Mouse (Mus musculus) megakaryocyte-erythroid progenitor cell, adult 5 weeks (primary cell): ENCODE measurements around the gene Pou1f1. TPM values are rescaled to one million over a fixed set of nuclear protein-coding genes. Genes with fewer than 3 reads are reported as not detected.

Source experiments
- polyA plus RNA-seq: library from polyadenylated mRNA; stranded (reverse); fragments of >175 nt; gene quantifications from 2 replicates; pipeline ENCODE4 v1.2.3, GENCODE M21; 2012

Gene Pou1f1
- polyA plus RNA-seq: 0.08 and 0.16 TPM in 2 replicates

GRCm38 (mm10) chr16:65520211-65520610 lies at the start of gene Pou1f1:
Gene Pou1f1, plus strand, starts transcription at chr16:65520511.

DNA sequence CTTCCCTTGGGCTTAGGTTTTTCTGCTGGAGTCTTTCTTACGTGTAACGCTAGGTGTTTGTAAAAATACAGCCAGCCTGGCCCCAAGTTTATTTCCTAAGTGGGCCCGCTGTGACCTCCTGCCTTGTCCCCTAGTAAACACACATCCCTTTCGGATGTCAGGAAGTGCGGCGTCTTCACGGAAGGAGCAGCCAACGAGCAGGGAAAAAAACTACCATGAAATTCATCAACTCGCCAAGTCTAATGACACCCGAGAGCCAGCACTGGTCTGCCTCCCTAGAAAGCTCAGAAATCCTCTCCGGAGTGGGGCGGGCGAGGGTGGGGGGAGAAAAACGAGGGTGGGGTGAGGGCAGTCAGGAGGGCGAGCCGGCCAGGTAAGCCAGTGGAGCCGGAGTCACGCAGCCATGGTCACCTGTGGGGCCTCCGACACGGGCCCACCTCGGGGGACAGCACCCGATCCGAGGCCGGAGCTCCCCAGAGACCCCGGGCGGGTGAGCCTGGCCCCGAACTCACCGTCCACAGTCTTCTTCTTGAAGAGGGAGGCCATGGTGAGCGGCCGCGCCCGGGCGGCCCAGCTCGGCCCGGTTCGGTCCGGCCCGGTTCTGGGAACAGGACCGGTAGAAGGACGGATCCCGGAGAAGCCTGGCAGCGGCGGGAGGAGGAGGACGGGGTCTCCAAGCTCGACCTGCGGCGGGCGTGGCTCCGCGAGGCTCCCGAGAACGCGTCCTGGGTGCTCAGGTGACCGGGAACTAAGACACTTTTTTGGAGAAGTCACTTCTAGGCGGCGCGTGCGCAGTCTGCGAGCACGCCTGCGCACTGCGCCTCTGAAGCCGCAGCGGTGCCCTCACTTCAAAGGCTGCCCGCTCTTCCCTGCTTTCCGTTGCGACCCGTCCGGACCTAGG lies 41.9 kb downstream of the Pou1f1 start, which contains the start of gene Chmp2b:
Chmp2b (minus strand) TSS at position 764 of the 901 bp plus-strand sequence.

Other genes with a start within 250 kb of the Pou1f1 start
- 25.8 and 29.3 TPM in 2 replicates for gene Chmp2b, start 42.2 kb downstream of the Pou1f1 start, polyA plus RNA-seq